Mouse (Mus musculus) urinary bladder, postnatal 25 days (tissue): ENCODE measurements at regions not wholly inside any gene's neighbourhood (a gene's known extent, or its start where the extent isn't known, plus 50 kb on each side); places are given as distances from the start of the nearest gene placed in this dataset.

Experiments used
- DNase-seq: peaks from one replicate; pipeline ENCODE4 v3.0.0; 2022; ENCODE audit warnings: low spot score

DNA sequence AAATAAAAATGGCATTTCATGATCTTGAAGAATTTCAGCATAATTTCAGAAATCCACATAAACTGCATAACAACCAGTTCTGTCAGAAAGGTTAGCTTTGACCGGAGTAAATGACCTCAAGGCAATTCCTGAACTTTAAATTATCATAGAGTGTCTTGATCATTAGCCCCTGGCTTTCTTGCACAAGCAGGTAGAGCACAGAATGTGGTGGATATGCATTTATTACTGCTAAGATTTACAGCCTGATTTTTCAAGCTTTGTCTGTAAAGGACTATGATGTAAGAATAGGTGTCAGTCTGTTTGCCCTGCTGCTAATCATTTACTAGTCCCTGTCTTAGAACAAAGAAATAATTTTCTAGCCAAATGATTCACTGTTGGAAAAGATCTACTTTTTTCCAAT is 347.3 kb downstream of the Ppp1r3a start:
- DNase-seq, result no peak

DNA sequence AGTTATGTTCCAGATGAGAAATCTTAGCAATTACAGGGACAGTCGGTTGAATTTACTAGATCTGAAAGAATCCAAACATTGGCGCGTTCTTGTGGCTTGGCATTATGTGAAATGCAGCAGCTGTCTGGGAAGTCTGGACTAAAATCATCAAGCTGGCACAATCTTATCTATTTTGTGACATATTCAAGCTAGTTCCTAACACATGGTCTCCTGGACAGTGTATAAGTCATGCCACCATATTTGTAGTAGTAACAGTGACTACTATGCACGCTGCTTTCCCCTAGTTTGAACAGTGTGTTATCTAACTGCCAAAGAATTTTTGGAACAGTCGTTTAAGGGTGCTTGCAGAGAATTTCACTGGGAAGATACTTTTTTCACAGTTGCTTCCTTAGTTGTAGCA is 396.8 kb downstream of the Ppp1r3a start:
- DNase-seq, result no peak
